Mouse (Mus musculus): ENCODE measurements around the gene Klf3. TPM values are rescaled to one million over a fixed set of nuclear protein-coding genes. Genes with fewer than 3 reads are reported as not detected.

The Klf3 gene
- polyA plus RNA-seq, 1 experiment, result 112 TPM

DNA sequence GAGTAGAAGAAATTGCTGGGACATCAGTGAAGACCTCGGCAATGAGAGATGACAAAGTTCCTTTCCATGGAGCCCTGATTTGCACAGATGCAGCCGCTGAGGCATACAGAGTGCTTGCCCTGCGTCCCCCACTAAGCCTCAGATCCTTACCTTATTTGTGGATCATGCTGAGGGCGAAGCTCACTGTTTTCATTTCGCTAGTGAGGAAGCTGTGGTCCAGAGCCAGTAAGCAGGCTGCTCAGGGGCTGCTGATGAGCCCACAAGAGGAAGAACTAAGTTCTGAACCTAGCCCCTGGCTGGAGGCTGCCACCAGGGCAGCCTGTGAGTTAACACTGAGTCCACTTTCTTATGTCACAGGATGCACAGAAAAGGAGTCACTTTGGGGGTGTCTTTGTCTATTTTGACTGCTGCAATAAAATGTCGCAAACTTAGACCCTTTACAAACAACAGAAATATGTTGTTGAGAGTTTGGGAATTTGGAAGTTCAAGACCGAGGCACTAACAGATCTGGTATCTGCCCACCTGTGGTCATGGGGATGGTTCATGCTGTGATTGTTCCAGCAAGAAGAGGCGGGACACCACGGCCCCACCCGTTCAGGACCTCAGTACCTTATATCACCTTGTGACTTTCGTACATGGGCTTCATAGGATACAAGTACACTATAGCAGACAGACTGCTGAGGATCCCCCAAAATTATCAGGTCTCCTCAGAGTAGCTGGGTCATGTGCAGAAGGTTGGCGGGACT, 62.2 kb downstream of the Klf3 start:
- TF ChIP-seq EP300 (IDR thresholded peaks at IDR 0.05; ENCODE audit: insufficient read depth, low read depth, low read length), result peak; percentile 93
- no peak for TF ChIP-seq CTCF (IDR thresholded peaks at IDR 0.05; ENCODE audit: low read depth, low read length)
- H3K4me3 ChIP-seq (ENCODE audit: low read depth, low read length), result peak overlapping the region; percentile 1
- no peaks in the 10 kb centered on the region for H3K27me3 ChIP-seq (ENCODE audit: control insufficient read depth, insufficient read depth, low read length, poor library complexity, severe bottlenecking)
- no peaks in the 10 kb centered on the region for H3K36me3 ChIP-seq (ENCODE audit: control insufficient read depth, insufficient read depth, low read length, poor library complexity, severe bottlenecking)
- H3K27ac ChIP-seq (ENCODE audit: insufficient read depth, low read length), result peak overlapping the region; percentile 94
- peaks cover 12% of the 10 kb centered on the region for H3K9me3 ChIP-seq (replicated peaks; ENCODE audit: control insufficient read depth, insufficient read depth, low read length, poor library complexity, severe bottlenecking)
- peak overlapping the region; percentile 62 for H3K9ac ChIP-seq (ENCODE audit: low read depth, poor library complexity, severe bottlenecking)
- peaks cover 11% of the 10 kb centered on the region for H3K4me1 ChIP-seq (ENCODE audit: control insufficient read depth, insufficient read depth, low read length)

DNA sequence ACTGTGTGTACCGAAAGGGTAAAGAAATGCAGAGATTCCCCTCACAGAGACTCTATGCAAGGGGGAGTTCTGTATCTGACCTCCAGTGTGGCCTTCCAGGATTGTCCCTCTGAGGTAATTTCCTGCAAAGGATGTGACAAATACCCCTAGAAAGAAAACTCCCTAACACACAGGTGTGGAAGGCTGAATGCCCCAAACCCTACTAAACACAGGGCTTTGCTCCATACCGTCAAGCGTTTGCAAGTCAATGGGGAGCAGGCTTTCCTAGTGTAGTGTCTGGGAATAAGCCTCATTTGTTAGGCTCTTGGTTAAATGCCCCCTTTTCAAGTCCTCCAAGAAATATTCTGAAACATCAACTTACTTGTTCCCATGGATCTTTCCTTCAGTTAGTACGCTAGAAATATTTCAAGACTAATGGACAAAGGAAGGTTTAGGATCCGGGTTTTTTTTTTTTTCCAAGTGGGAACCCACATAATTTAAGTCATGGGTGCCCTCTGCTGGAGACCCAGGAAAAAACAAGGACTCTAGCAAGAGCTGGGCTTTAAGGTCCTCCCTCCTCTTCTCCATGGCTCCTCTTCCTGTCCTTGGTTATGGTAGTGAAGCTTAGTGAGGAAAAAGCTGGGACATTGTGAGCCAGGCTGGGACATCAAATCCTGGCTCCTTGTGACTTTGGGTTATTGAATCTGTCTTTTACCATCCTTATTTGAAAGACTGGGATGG, 63.3 kb downstream of the Klf3 start:
- peaks cover 8% of the 10 kb centered on the region for H3K4me1 ChIP-seq (ENCODE audit: control insufficient read depth, insufficient read depth, low read length)
- peaks cover 12% of the 10 kb centered on the region for H3K9me3 ChIP-seq (replicated peaks; ENCODE audit: control insufficient read depth, insufficient read depth, low read length, poor library complexity, severe bottlenecking)
- peak overlapping the region; percentile 0; the same call in 1 of the 2 replicates for H3K4me3 ChIP-seq (ENCODE audit: low read depth, low read length)
- H3K36me3 ChIP-seq (ENCODE audit: control insufficient read depth, insufficient read depth, low read length, poor library complexity, severe bottlenecking), result no peaks in the 10 kb centered on the region
- H3K27ac ChIP-seq (ENCODE audit: insufficient read depth, low read length), result peak overlapping the region; percentile 94
- peak; percentile 78 for TF ChIP-seq EP300 (IDR thresholded peaks at IDR 0.05; ENCODE audit: insufficient read depth, low read depth, low read length)
- no peak for TF ChIP-seq POLR2A (IDR thresholded peaks at IDR 0.05; ENCODE audit: insufficient read depth, low read length)
- H3K9ac ChIP-seq (ENCODE audit: low read depth, poor library complexity, severe bottlenecking), result peak overlapping the region; percentile 62
- H3K27me3 ChIP-seq (ENCODE audit: control insufficient read depth, insufficient read depth, low read length, poor library complexity, severe bottlenecking), result no peaks in the 10 kb centered on the region

DNA sequence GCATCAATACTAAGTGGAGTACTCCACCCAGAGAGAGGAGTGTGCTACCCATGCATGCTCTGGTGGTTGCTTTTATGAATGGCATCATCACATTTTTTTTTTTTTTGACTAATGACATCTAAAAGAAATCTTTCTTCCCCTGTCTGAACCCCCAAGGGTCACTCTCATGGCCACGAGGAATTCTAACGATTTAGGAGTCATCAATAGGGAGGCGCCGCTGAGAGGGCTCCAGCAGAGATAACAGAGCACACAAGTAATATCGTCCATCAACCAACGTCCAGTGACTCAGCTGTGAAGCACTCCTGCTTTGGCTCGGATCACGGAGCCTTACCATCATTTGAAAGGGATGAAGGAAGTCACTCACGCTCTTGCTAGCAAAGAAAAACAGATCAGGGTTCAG, 63.9 kb downstream of the Klf3 start:
- 0 out of 2 replicates have a peak overlapping the region, but pooled peaks have one; percentile 36 for H3K27ac ChIP-seq (ENCODE audit: insufficient read depth, low read length)
- H3K36me3 ChIP-seq (ENCODE audit: control insufficient read depth, insufficient read depth, low read length, poor library complexity, severe bottlenecking), result no peaks in the 10 kb centered on the region
- 0 out of 2 replicates have a peak overlapping the region, but pooled peaks have one; percentile 6 for H3K9ac ChIP-seq (ENCODE audit: low read depth, poor library complexity, severe bottlenecking)
- peaks cover 8% of the 10 kb centered on the region for H3K4me1 ChIP-seq (ENCODE audit: control insufficient read depth, insufficient read depth, low read length)
- no peak overlapping the region for H3K4me3 ChIP-seq (ENCODE audit: low read depth, low read length)
- no peak for TF ChIP-seq POLR2A (IDR thresholded peaks at IDR 0.05; ENCODE audit: insufficient read depth, low read length)
- TF ChIP-seq EP300 (IDR thresholded peaks at IDR 0.05; ENCODE audit: insufficient read depth, low read depth, low read length), result no peak
- no peak for TF ChIP-seq CTCF (IDR thresholded peaks at IDR 0.05; ENCODE audit: low read depth, low read length)
- no peaks in the 10 kb centered on the region for H3K27me3 ChIP-seq (ENCODE audit: control insufficient read depth, insufficient read depth, low read length, poor library complexity, severe bottlenecking)
- H3K9me3 ChIP-seq (replicated peaks; ENCODE audit: control insufficient read depth, insufficient read depth, low read length, poor library complexity, severe bottlenecking), result peaks cover 12% of the 10 kb centered on the region

DNA sequence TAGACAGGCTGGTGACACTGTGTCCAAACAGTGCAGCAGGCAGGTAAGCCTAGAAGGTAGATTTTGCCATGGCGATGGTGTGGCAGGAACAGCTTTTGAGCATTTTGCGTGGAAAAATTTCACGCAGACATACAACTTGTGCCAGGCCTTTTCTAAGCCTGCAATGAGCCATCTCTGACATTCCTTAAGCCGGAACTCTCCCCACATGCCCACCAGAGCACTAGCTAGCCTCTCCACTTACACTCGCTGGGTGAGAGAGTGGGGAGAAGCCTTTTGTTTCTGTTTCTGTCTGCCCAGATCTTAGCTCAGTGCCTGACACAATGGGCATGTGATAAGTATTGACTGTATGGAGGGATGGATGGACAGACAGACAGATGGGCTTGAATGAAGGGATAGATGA, 64.4 kb downstream of the Klf3 start:
- Histone ChIP-seq H3K9me3 (replicated peaks; ENCODE audit: control insufficient read depth, insufficient read depth, low read length, poor library complexity, severe bottlenecking) (peaks cover 12% of the 10 kb centered on the region), H3K4me1 (ENCODE audit: control insufficient read depth, insufficient read depth, low read length) (peaks cover 8% of the 10 kb centered on the region), H3K9ac (ENCODE audit: low read depth, poor library complexity, severe bottlenecking) (no peak overlapping the region), H3K27me3 (ENCODE audit: control insufficient read depth, insufficient read depth, low read length, poor library complexity, severe bottlenecking) (no peaks in the 10 kb centered on the region), H3K27ac (ENCODE audit: insufficient read depth, low read length) (no peak overlapping the region), H3K4me3 (ENCODE audit: low read depth, low read length) (no peak overlapping the region), H3K36me3 (ENCODE audit: control insufficient read depth, insufficient read depth, low read length, poor library complexity, severe bottlenecking) (no peaks in the 10 kb centered on the region)
- TF ChIP-seq POLR2A (IDR thresholded peaks at IDR 0.05; ENCODE audit: insufficient read depth, low read length) (no peak), EP300 (IDR thresholded peaks at IDR 0.05; ENCODE audit: insufficient read depth, low read depth, low read length) (no peak), CTCF (IDR thresholded peaks at IDR 0.05; ENCODE audit: low read depth, low read length) (no peak)

DNA sequence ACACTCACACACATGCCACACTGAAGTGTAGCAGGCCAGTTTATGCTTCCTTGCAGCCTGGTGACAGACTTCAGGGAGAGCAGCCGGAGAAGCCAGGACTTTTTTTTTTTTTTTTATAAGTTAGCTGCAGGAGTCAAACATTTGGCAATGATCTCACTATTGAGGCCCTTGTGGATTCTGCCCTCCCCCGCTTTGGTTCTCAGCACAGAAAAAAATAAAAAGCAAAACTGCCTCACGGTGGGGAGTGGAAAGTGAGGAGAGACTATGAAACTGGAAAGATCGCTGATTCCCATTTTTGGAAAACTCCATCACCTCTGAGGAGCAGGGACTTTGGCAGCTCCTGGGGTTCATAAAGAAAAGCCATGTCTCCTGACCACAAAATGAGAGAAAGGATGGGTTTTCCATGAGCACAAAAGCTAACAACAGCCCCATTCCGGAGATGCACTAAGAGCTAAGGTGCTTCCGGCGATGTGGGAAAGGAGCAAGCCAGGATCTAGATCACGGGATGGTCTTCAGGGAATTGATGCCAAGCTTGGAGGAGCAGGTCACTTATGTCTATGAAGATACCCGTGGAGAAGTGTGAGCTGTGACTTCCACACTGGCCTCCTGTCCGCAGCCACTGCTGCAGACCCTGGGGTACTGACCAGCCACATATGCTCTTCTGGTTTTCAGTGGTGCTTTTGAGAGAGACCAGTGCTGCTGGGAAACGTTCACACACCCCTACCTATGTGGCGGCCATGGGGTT, 73.1 kb downstream of the Klf3 start:
- no peak for TF ChIP-seq POLR2A (IDR thresholded peaks at IDR 0.05; ENCODE audit: insufficient read depth, low read length)
- no peak for TF ChIP-seq EP300 (IDR thresholded peaks at IDR 0.05; ENCODE audit: insufficient read depth, low read depth, low read length)
- no peak for TF ChIP-seq CTCF (IDR thresholded peaks at IDR 0.05; ENCODE audit: low read depth, low read length)
- no peak overlapping the region for H3K27ac ChIP-seq (ENCODE audit: insufficient read depth, low read length)

More for the DNA sequence above, 73.1 kb downstream of the Klf3 start:
- Histone ChIP-seq H3K4me3 (ENCODE audit: low read depth, low read length) (no peak overlapping the region), H3K9ac (ENCODE audit: low read depth, poor library complexity, severe bottlenecking) (no peak overlapping the region), H3K36me3 (ENCODE audit: control insufficient read depth, insufficient read depth, low read length, poor library complexity, severe bottlenecking) (no peaks in the 10 kb centered on the region), H3K9me3 (replicated peaks; ENCODE audit: control insufficient read depth, insufficient read depth, low read length, poor library complexity, severe bottlenecking) (no peaks in the 10 kb centered on the region), H3K4me1 (ENCODE audit: control insufficient read depth, insufficient read depth, low read length) (peaks cover 2% of the 10 kb centered on the region), H3K27me3 (ENCODE audit: control insufficient read depth, insufficient read depth, low read length, poor library complexity, severe bottlenecking) (no peaks in the 10 kb centered on the region)

All from ES-Bruce4 (cell line).